Mouse (Mus musculus): Measurements from ENCODE around the gene Olfr750. TPM values are rescaled to one million over a fixed set of nuclear protein-coding genes. Genes with fewer than 3 reads are reported as not detected.

Olfr750 gene
- polyA plus RNA-seq, 1 experiment from 2014 or later, result not detected

DNA sequence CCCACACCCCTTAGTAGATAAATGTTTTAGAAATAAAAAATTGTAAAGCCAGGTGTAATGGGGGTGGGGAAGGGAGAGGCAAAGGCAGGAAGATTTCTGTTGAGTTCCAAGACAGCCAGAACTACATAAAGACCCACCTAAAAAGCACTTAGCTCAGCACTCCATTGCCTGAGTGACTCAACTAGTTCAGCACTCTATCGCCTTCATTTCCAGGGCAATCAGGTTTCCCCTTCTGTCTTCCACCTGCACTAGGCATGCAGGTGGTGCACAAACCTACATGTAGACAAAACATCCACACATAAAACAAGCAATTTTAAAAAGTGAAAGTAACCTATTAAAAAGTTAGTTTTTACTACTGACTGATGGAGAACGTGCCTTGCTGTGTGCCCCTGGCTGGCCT lies 10.9 kb upstream of the Olfr750 start:
- no peaks in the 10 kb centered on the region for H3K9me3 ChIP-seq
- no peak for ATAC-seq (ENCODE audit: borderline replicate concordance, extremely low read depth, low FRiP score, low TSS enrichment)
- no peak overlapping the region for H3K9ac ChIP-seq
- WGBS, result 82% methylated on average over 2 of the region's 2 CpGs
- no peak overlapping the region for H3K27ac ChIP-seq
- H3K4me3 ChIP-seq, result no peak overlapping the region
- no peak overlapping the region for H3K4me2 ChIP-seq
- H3K4me1 ChIP-seq, result peaks cover 23% of the 10 kb centered on the region; the same call in 1 of the 2 replicates
- peaks cover 6% of the 10 kb centered on the region; the same call in 1 of the 2 replicates for H3K27me3 ChIP-seq
- no peaks in the 10 kb centered on the region for H3K36me3 ChIP-seq

DNA sequence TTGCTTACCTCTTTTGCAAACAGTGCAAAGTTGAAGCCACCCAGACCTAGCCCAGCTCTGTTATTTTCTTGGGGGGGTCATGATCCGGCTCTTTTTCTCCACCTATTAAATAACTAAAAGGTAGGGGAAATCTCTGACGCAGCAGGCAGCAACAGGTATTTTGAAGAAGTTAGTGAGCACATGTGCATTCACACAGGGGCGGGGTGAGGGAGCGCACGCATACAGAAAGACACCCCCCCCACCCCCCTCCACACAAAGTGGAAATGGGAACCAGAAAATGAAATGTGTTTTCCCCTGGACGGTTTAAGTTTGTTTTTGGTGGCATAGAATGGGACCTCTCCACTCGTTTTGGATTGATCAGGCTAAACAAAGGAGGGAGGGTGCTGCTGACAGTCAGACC lies 9.6 kb upstream of the Olfr750 start:
- Histone ChIP-seq H3K4me3 (peak overlapping the region; percentile 56), H3K4me2 (peak overlapping the region; percentile 88), H3K27me3 (peaks cover 6% of the 10 kb centered on the region; the same call in 1 of the 2 replicates), H3K36me3 (no peaks in the 10 kb centered on the region), H3K4me1 (peaks cover 23% of the 10 kb centered on the region; the same call in 1 of the 2 replicates), H3K9ac (0 out of 2 replicates have a peak overlapping the region, but pooled peaks have one; percentile 10), H3K27ac (no peak overlapping the region), H3K9me3 (no peaks in the 10 kb centered on the region)
- 14% methylated on average over 7 of the region's 7 CpGs for WGBS
- no peak for ATAC-seq (ENCODE audit: borderline replicate concordance, extremely low read depth, low FRiP score, low TSS enrichment)

GRCm38 (mm10) chr14:51082599-51083581 lies 8.7 kb upstream of the Olfr750 start:
- Histone ChIP-seq H3K4me2 (peak overlapping the region; percentile 88), H3K4me1 (peaks cover 18% of the 10 kb centered on the region; the same call in 1 of the 2 replicates), H3K4me3 (peak overlapping the region; percentile 56), H3K9ac (peak overlapping the region; percentile 43), H3K36me3 (no peaks in the 10 kb centered on the region), H3K9me3 (no peaks in the 10 kb centered on the region), H3K27me3 (peaks cover 6% of the 10 kb centered on the region; the same call in 1 of the 2 replicates), H3K27ac (no peak overlapping the region)
- WGBS, result 2% methylated on average over 40 of the region's 40 CpGs
- peak; percentile 63 for ATAC-seq (ENCODE audit: borderline replicate concordance, extremely low read depth, low FRiP score, low TSS enrichment)

- WGBS, result 75% methylated on average over 2 of the region's 2 CpGs
- no peak for ATAC-seq (ENCODE audit: borderline replicate concordance, extremely low read depth, low FRiP score, low TSS enrichment)
- no peak overlapping the region for H3K4me2 ChIP-seq
Measured at GRCm38 (mm10) chr14:51081035-51081434, 6.8 kb upstream of the Olfr750 start.

DNA sequence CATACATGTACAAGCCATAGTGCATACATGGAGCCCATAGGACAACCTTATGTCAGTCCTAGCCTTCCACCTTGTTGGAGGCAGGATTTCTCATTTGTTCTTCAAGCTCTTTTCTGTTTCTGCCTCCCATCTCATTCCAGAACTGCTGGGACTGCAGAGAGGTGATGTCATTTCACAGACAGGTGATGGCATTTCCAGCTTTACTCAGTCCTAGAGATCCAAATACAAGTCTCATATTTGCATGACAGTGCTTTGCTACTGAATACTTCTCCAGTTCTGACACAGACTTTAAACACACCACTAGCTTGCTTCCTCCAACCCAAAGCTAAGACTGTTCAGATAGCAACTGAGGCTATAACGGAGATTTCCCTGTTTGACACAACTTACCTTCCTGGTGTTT lies 4.9 kb upstream of the Olfr750 start:
- Histone ChIP-seq H3K4me2 (no peak overlapping the region), H3K36me3 (no peaks in the 10 kb centered on the region), H3K9me3 (no peaks in the 10 kb centered on the region), H3K4me3 (no peak overlapping the region), H3K4me1 (peaks cover 16% of the 10 kb centered on the region; the same call in 1 of the 2 replicates), H3K9ac (no peak overlapping the region), H3K27me3 (peaks cover 6% of the 10 kb centered on the region; the same call in 1 of the 2 replicates), H3K27ac (no peak overlapping the region)
- no peak for ATAC-seq (ENCODE audit: borderline replicate concordance, extremely low read depth, low FRiP score, low TSS enrichment)
- 83% methylated on average over 1 of the region's 1 CpGs for WGBS

More at GRCm38 (mm10) chr14:51081035-51081434, 6.8 kb upstream of the Olfr750 start:
- no peaks in the 10 kb centered on the region for H3K36me3 ChIP-seq
- peaks cover 6% of the 10 kb centered on the region; the same call in 1 of the 2 replicates for H3K27me3 ChIP-seq
- no peaks in the 10 kb centered on the region for H3K9me3 ChIP-seq
- no peak overlapping the region for H3K27ac ChIP-seq
- H3K4me1 ChIP-seq, result peaks cover 16% of the 10 kb centered on the region; the same call in 1 of the 2 replicates
- no peak overlapping the region for H3K9ac ChIP-seq
- H3K4me3 ChIP-seq, result no peak overlapping the region

DNA sequence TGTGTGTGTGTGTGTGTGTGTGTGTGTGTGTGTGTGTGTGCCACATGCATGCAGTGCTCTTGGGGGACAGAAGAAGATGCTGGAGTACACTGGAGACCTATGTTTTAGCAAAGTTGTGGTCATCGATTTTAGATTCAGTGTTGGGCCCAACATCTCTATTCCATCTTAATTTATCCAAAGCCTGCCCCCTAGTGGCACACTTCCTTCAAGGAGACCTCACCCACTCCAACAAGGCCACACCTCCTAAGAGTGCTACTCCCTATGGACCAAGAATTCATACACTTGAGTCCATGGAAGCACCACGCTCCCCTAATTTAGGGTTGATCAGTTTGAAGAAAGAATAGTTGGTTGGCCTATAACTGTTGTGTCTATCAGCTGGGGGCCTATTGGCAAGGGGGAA lies 4.6 kb downstream of the Olfr750 start:
- no peak overlapping the region for H3K9ac ChIP-seq
- no peak overlapping the region for H3K27ac ChIP-seq
- H3K27me3 ChIP-seq, result no peaks in the 10 kb centered on the region
- ATAC-seq (ENCODE audit: borderline replicate concordance, extremely low read depth, low FRiP score, low TSS enrichment), result no peak
- no peaks in the 10 kb centered on the region for H3K9me3 ChIP-seq
- no peak overlapping the region for H3K4me3 ChIP-seq
- 89% methylated on average over 2 of the region's 2 CpGs for WGBS
- no peaks in the 10 kb centered on the region for H3K36me3 ChIP-seq
- peaks cover 5% of the 10 kb centered on the region; the same call in 1 of the 2 replicates for H3K4me1 ChIP-seq
- no peak overlapping the region for H3K4me2 ChIP-seq

- no peaks in the 10 kb centered on the region for H3K9me3 ChIP-seq
- ATAC-seq (ENCODE audit: borderline replicate concordance, extremely low read depth, low FRiP score, low TSS enrichment), result no peak
- WGBS, result 65% methylated on average over 5 of the region's 5 CpGs
- H3K4me3 ChIP-seq, result no peak overlapping the region
- H3K27me3 ChIP-seq, result no peaks in the 10 kb centered on the region
- H3K4me2 ChIP-seq, result no peak overlapping the region
- H3K27ac ChIP-seq, result no peak overlapping the region
- no peaks in the 10 kb centered on the region for H3K36me3 ChIP-seq
- H3K4me1 ChIP-seq, result peaks cover 5% of the 10 kb centered on the region; the same call in 1 of the 2 replicates
- no peak overlapping the region for H3K9ac ChIP-seq
Measured at GRCm38 (mm10) chr14:51068956-51069355, 5.3 kb downstream of the Olfr750 start.

DNA sequence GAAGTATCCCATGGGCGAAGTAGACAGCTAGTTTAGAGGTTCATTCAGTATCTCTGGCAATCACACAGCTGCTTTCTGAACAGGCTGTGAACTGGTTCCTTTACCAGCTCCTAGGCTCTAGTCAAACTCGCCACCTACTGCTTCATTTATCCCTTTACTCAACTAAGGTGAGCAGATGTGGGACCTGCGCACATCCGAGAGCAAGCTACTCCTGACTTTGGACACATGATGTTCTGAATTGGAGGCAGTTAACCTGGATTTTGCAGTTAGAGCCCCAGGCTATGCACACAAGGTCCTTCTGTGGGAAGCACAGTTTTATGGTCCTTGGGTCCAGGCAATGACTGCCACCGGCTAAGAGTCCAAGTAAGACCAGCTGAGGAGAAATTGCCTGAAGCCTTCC lies 13.5 kb downstream of the Olfr750 start:
- H3K9ac ChIP-seq, result no peak overlapping the region

GRCm38 (mm10) chr14:51057401-51057831 lies 16.8 kb downstream of the Olfr750 start, which contains the start of gene Rnase12:
Rnase12 (minus strand) TSS chr14:51057661.
- H3K4me2 ChIP-seq, result 0 out of 2 replicates have a peak within 1 kb of the TSS, but pooled peaks have one; percentile 13
- no peak within 1 kb of the TSS for H3K4me3 ChIP-seq
- H3K9me3 ChIP-seq, result no peaks in the 10 kb centered on the region
- peaks cover 4% of the 10 kb centered on the region; the same call in 1 of the 2 replicates for H3K4me1 ChIP-seq
- no peaks in the 10 kb centered on the region for H3K36me3 ChIP-seq
- WGBS, result 35% methylated on average over 9 of the region's 9 CpGs
- no peak for ATAC-seq (ENCODE audit: borderline replicate concordance, extremely low read depth, low FRiP score, low TSS enrichment)
- no peak within 1 kb of the TSS for H3K9ac ChIP-seq
- no peaks in the 10 kb centered on the region for H3K27me3 ChIP-seq
- no peak within 1 kb of the TSS for H3K27ac ChIP-seq

More for the DNA sequence above, 13.5 kb downstream of the Olfr750 start:
- no peak overlapping the region for H3K4me2 ChIP-seq
- no peaks in the 10 kb centered on the region for H3K27me3 ChIP-seq
- no peak overlapping the region for H3K27ac ChIP-seq
- no peaks in the 10 kb centered on the region for H3K9me3 ChIP-seq
- H3K4me1 ChIP-seq, result peaks cover 4% of the 10 kb centered on the region; the same call in 1 of the 2 replicates
- no peak overlapping the region for H3K4me3 ChIP-seq
- no peak for ATAC-seq (ENCODE audit: borderline replicate concordance, extremely low read depth, low FRiP score, low TSS enrichment)
- no peaks in the 10 kb centered on the region for H3K36me3 ChIP-seq
- 92% methylated on average over 5 of the region's 5 CpGs for WGBS

DNA sequence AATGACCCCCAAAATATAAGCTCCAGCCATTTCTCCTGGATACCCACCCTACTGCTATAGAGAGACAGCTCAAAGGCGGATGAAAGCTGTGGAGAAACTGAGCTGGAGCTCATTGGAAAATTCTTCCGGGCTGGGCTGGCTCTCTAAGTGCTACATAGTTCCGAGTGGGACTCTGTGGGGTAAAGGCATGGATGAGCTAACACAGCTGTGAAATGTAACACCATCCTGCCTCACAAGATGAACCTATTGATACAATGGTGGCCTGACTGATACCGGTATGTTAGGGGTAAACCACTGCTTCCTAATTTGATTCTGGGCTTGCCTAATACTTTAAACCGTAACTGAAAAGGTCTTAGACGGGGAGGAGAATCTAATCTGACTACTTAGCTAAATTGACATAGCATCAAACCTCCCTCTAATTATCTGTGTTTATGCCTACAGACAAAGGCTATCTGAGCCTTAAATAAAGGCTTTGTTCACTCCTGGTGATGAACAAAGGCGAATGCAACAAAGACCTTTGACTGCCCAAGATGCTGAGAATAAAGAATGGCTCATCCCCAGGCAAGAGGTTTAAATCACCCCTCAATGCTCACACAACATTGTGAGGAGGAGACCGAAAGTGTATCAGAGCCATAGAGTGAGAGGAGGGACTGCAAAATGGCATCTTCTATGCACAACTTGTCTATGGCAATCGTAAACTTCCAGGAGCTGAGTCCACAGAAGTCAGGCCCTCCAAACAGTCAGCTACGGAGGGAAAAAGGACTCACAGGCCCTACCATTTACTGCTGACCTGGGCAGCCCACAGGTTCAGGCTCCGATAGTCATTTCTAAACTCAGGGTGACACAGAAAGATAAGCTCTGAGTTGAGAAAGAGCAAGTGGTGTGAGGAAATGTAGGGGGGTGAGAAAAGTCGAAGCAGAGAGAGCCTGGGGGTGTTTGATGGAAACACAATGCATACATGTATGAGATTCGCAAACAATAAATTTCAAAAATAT lies 19.7 kb downstream of the Olfr750 start:
- ATAC-seq (ENCODE audit: borderline replicate concordance, extremely low read depth, low FRiP score, low TSS enrichment), result no peak
- H3K4me1 ChIP-seq, result no peaks in the 10 kb centered on the region; the same call in 1 of the 2 replicates
- WGBS, result 66% methylated on average over 13 of the region's 13 CpGs
- no peaks in the 10 kb centered on the region for H3K9me3 ChIP-seq
- H3K36me3 ChIP-seq, result no peaks in the 10 kb centered on the region
- H3K4me3 ChIP-seq, result no peak overlapping the region
- H3K4me2 ChIP-seq, result no peak overlapping the region
- H3K27me3 ChIP-seq, result no peaks in the 10 kb centered on the region
- H3K27ac ChIP-seq, result no peak overlapping the region
- no peak overlapping the region for H3K9ac ChIP-seq

- Histone ChIP-seq H3K27me3 (no peaks in the 10 kb centered on the region), H3K9ac (no peak overlapping the region), H3K27ac (no peak overlapping the region), H3K4me2 (no peak overlapping the region), H3K9me3 (no peaks in the 10 kb centered on the region), H3K4me1 (no peaks in the 10 kb centered on the region; the same call in 1 of the 2 replicates), H3K4me3 (no peak overlapping the region), H3K36me3 (no peaks in the 10 kb centered on the region)
- no peak for ATAC-seq (ENCODE audit: borderline replicate concordance, extremely low read depth, low FRiP score, low TSS enrichment)
- WGBS, result 68% methylated on average over 5 of the region's 5 CpGs
Measured at GRCm38 (mm10) chr14:51053176-51053575, 21.1 kb downstream of the Olfr750 start.

Data from lung, embryonic 15.5 days (tissue).